Mouse (Mus musculus) limb, embryonic 10.5 days (tissue): ENCODE data around the gene Tph1. TPM values are rescaled to one million over a fixed set of nuclear protein-coding genes. Genes with fewer than 3 reads are reported as not detected.
A peak's percentile ranks its signal among the peaks of the same experiment; 100 is the strongest.

ENCODE experiments used
- DNase-seq: peaks from one replicate; pipeline ENCODE4 v3.0.0-alpha.2; 2017; ENCODE audit warnings: low spot score
- H3K27ac ChIP-seq: fragments of 300-500 bp; sonication (generic); 2 replicates; pipeline ENCODE4 v1.5.1; 2016; ENCODE audit warnings: mild to moderate bottlenecking
- H3K27me3 ChIP-seq: fragments of 300-500 bp; sonication (generic); 2 replicates; pipeline ENCODE4 v1.6.1; 2016; ENCODE audit warnings: low read depth, mild to moderate bottlenecking; ENCODE audit not compliant: poor library complexity, severe bottlenecking
- H3K36me3 ChIP-seq: fragments of 300-500 bp; sonication (generic); 2 replicates; pipeline ENCODE4 v1.6.1; 2016; ENCODE audit warnings: mild to moderate bottlenecking, moderate library complexity
- H3K4me1 ChIP-seq: fragments of 300-500 bp; sonication (generic); 2 replicates; pipeline ENCODE4 v1.6.1; 2016
- H3K4me3 ChIP-seq: fragments of 300-500 bp; sonication (generic); 2 replicates; pipeline ENCODE4 v1.5.1; 2016; ENCODE audit warnings: mild to moderate bottlenecking, moderate library complexity
- H3K9me3 ChIP-seq: fragments of 300-500 bp; sonication (generic); replicated peaks from 2 replicates; pipeline ENCODE4 v1.6.1; 2016; ENCODE audit warnings: mild to moderate bottlenecking
- WGBS: fragments of 180-500 bp; shearing (Covaris S2); methylation state at CpG from one replicate; pipeline ENCODE4 v1.1.7; 2016; 5-methylcytosine and 5-hydroxymethylcytosine counted together
- polyA plus RNA-seq: library from polyadenylated mRNA; unstranded; fragments of >200 nt; fragmentation: Nextera tagmentation; extraction: Ambion mirVana; gene quantifications from 2 replicates; pipeline ENCODE4 v1.2.1, GENCODE M21; 2016

Tph1 gene
- polyA plus RNA-seq, 1 experiment from 2014 or later = not detected

DNA sequence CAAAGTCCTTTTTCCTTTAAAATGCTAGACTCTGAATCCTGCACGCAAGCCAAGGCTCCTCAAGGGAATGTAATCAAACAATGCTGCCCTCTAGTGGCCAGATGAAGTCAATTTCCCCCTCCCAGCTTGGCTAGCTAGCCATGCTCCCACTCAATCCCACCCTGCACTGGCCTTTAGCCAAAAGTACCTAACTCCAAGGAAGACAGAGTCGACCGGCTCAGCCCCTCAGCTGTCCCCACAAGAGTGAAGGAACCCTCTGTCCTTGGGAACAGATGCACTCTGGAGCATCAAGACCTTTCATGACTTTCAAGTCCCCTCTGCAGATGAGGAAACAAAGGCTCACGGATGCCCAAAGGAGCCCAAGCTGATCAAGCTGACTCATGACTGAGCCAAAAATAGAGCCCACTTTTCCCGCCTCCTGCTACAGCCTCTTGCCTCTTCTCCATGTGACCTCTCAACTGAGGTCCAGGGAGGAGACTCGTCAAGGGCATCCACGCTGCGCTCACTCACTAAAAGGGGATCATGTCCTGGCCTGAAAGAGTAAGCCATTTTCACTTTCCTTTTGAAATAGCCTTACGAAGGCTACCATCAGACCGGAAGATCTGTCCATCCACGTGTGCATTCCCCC is 64.8 kb downstream of the Tph1 start:
- H3K27ac ChIP-seq = no peak overlapping the region
- DNase-seq = peak; percentile 69
- H3K9me3 ChIP-seq = no peaks in the 10 kb centered on the region
- no peaks in the 10 kb centered on the region for H3K36me3 ChIP-seq
- H3K4me1 ChIP-seq = peaks cover 10% of the 10 kb centered on the region
- WGBS = 63% methylated on average over 11 of the region's 11 CpGs
- no peaks in the 10 kb centered on the region for H3K27me3 ChIP-seq
- no peak overlapping the region for H3K4me3 ChIP-seq

DNA sequence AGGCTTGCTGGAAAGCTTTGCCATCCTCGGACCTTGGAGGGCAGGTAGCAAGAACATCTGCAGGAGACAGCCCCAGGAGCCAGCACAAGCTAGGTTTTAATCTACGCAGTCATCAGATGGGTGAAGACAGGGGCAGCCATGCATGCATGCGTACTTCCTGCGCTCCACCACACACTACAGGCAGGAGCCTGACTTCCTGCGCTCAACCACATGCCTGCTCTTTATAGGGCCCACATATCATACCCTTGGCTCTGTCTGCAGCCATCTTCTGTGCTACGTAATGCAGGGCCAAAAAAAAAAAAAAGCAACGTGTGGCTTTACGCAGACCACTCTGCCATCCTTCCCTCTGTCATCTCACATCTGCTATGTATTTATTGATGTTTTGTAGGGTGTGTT is 65.3 kb downstream of the Tph1 start:
- H3K27ac ChIP-seq = no peak overlapping the region
- no peaks in the 10 kb centered on the region for H3K27me3 ChIP-seq
- H3K36me3 ChIP-seq = no peaks in the 10 kb centered on the region
- H3K4me3 ChIP-seq = no peak overlapping the region
- WGBS = 71% methylated on average over 8 of the region's 8 CpGs
- H3K4me1 ChIP-seq = peaks cover 11% of the 10 kb centered on the region
- no peak for DNase-seq
- H3K9me3 ChIP-seq = no peaks in the 10 kb centered on the region

DNA sequence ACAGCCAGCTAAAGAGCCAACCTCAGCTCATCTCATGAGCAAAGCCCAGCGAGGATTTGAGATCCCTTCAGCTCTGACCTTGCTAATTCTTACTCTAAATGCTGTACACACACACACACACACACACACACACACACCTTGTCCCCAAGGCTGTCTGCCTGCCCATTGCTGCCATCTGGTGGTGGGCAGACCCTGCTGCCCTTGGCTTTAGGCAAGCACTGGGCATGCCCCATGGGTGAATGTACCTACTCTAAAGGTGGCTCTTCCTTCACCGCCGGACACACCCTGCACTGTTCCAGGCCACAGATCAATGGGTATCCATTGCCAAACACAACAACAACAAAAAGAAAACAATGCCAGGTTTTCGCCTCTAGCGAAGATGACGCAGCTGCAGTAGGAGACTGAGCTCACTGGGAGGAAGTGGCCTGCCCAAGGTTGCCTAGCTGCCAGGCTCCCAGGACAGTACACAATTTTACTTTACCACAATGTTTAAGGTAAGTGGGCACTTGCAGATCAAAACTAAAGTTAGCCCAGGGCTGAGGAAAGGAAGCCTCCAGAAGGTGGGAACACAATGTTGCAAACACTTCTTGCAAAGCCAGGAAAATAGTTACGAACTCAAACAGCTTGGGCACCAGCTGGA is 65.8 kb downstream of the Tph1 start:
- Histone ChIP-seq H3K4me3 (no peak overlapping the region), H3K27ac (no peak overlapping the region), H3K36me3 (no peaks in the 10 kb centered on the region), H3K9me3 (no peaks in the 10 kb centered on the region), H3K27me3 (no peaks in the 10 kb centered on the region), H3K4me1 (peaks cover 15% of the 10 kb centered on the region)
- peak; percentile 76 for DNase-seq
- WGBS = 82% methylated on average over 7 of the region's 7 CpGs

DNA sequence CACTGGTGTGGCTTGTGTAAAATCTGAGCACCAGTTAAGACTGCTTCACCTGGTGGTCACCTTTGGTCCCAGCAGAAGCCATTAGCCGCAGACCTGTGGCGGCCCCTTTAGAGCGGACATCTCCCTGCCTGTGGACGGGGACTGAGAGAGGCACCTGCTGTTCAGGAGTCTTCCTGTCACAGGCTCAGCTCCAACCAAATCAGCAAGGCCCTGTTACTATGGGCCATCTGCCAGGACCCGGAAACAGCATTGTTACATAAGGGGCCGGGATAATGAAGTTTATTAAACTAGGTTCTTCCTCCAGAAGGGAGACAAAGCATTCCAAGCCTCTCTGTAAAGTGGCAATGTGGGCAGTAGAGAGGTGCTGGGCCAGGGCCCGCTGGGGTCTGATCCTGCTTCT is 69.3 kb downstream of the Tph1 start:
- no peaks in the 10 kb centered on the region for H3K27me3 ChIP-seq
- no peaks in the 10 kb centered on the region for H3K36me3 ChIP-seq
- no peak overlapping the region for H3K27ac ChIP-seq
- no peaks in the 10 kb centered on the region for H3K9me3 ChIP-seq
- H3K4me3 ChIP-seq = no peak overlapping the region
- whole genome bisulfite sequencing = 92% methylated on average over 7 of the region's 7 CpGs
- no peak for DNase-seq
- peaks cover 31% of the 10 kb centered on the region for H3K4me1 ChIP-seq

DNA sequence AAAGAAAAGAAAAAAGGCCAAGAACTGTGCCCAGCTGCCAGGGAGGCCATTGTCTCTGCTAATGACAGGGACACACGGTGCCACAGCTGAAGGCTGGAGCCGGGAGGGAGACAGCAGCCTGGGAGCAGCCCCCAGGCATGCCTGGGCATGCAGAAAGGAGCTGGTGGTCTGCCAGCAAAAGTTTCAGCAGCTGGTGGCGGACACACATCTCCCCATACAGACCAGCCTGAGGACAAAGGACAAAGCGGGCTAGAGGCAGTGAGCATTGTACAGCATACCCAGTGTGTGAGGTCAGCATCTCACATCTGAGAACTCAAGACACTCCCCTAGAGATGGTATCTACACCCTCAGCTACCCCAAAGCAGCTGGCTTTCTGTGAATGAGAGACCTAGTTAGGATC is 70.3 kb downstream of the Tph1 start:
- Histone ChIP-seq H3K27ac (no peak overlapping the region), H3K27me3 (no peaks in the 10 kb centered on the region), H3K36me3 (no peaks in the 10 kb centered on the region), H3K9me3 (no peaks in the 10 kb centered on the region), H3K4me3 (no peak overlapping the region), H3K4me1 (peaks cover 36% of the 10 kb centered on the region)
- DNase-seq = no peak
- WGBS = 70% methylated on average over 4 of the region's 4 CpGs

DNA sequence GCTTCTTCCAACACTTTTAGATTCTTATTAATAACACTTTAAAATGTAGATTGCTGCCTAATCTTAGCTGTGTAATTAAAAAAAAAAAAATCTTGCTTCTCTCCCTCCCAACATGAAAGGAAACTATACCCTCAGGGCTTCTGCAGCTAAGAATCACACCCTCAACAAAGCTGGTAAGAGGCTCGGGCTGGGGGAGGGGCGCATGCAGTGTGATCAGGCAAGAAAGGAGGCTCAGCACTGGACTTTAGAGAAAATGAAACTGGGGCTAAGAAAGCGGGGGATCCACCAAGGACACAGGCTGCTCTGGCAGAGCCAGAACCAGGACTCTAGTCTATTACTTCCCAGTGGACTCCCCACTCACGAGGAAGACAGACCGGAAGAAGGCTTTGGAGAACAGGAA is 71.2 kb downstream of the Tph1 start:
- WGBS = 59% methylated on average over 5 of the region's 5 CpGs
- Histone ChIP-seq H3K4me1 (peaks cover 38% of the 10 kb centered on the region), H3K36me3 (no peaks in the 10 kb centered on the region), H3K27me3 (no peaks in the 10 kb centered on the region), H3K4me3 (no peak overlapping the region), H3K9me3 (no peaks in the 10 kb centered on the region), H3K27ac (peak overlapping the region; percentile 51; the same call in 1 of the 2 replicates)
- no peak for DNase-seq

DNA sequence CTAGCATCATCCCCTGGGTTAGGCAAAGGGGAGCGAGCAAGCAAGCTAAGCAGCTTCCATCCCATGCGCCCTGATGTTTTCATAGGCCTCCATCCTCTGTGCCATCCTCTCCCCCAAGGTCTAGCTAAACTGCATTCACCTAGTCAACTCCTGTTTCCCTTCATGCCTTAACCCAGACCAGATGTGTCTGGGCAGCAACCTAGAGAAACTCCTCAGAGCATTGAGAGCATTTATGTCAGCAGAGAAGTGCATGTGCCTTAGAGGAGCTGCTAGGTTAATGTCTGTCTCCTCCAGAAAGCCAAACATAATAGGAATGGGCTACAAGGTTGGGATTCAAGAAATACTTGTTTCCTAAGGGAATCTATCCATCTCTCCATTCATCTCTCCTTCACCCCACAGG is 75.3 kb downstream of the Tph1 start:
- DNase-seq = no peak
- WGBS = 94% methylated on average over 2 of the region's 2 CpGs

More for the DNA sequence above, 75.3 kb downstream of the Tph1 start:
- Histone ChIP-seq H3K4me1 (peaks cover 26% of the 10 kb centered on the region), H3K9me3 (no peaks in the 10 kb centered on the region), H3K4me3 (no peak overlapping the region), H3K36me3 (no peaks in the 10 kb centered on the region), H3K27ac (no peak overlapping the region), H3K27me3 (no peaks in the 10 kb centered on the region)

Other genes starting within 250 kb of the Tph1 start
- 12.1 and 12.7 TPM in 2 replicates for gene Sergef, start 32.7 kb downstream of the Tph1 start, polyA plus RNA-seq
- 47.4 and 47.6 TPM in 2 replicates for gene Saal1, start 38.1 kb upstream of the Tph1 start, polyA plus RNA-seq
- 0.15 TPM in 1 of 2 replicates, not detected in the other for gene Saa3, start 43.2 kb upstream of the Tph1 start, polyA plus RNA-seq
- not detected in 2 replicates for gene Saa4, start 60.1 kb upstream of the Tph1 start, polyA plus RNA-seq
- 1.4 and 3.3 TPM in 2 replicates for gene Saa1, start 70.4 kb upstream of the Tph1 start, polyA plus RNA-seq
- gene Saa2, start 79.3 kb upstream of the Tph1 start, polyA plus RNA-seq = 1.7 TPM in 2 replicates
- 19.0 and 19.5 TPM in 2 replicates for gene Hps5, start 123.5 kb upstream of the Tph1 start, polyA plus RNA-seq
- 50.2 and 52.4 TPM in 2 replicates for gene Gtf2h1, start 123.6 kb upstream of the Tph1 start, polyA plus RNA-seq
- 2,714 and 3,443 TPM in 2 replicates for gene Ldha, start 168.9 kb upstream of the Tph1 start, polyA plus RNA-seq
- 0.10 and 0.13 TPM in 2 replicates for gene Ldhc, start 188.7 kb upstream of the Tph1 start, polyA plus RNA-seq
- 236 and 252 TPM in 2 replicates for gene Tsg101, start 247.4 kb upstream of the Tph1 start, polyA plus RNA-seq